Mouse (Mus musculus) ovary, adult 18-20 months (tissue): ENCODE data around the gene Olfr1225.
"Not testable (repeated sequence)": the region's sequence is repeated elsewhere in the genome, so short reads cannot be mapped to it uniquely, and the experiment has no call there.

Source experiments
- DNase-seq: peaks from one replicate; pipeline ENCODE4 v3.0.0; 2022; ENCODE audit warnings: low spot score, mixed read lengths

The Olfr1225 gene

GRCm38 (mm10) chr2:89174569-89174968 lies at the start of gene Olfr1225:
Gene Olfr1225 (minus strand): TSS chr2:89174669.
- DNase-seq: no peak

GRCm38 (mm10) chr2:89199948-89200347 lies 25.5 kb upstream of the Olfr1225 start, which contains the start of gene Olfr1226:
Gene Olfr1226 (minus strand): TSS chr2:89200048.
- no peak for DNase-seq

- no peak for DNase-seq
Observed at GRCm38 (mm10) chr2:89196325-89196982, 22.0 kb upstream of the Olfr1225 start.

- not testable (repeated sequence) for DNase-seq
Observed at GRCm38 (mm10) chr2:89164711-89165110, 9.8 kb downstream of the Olfr1225 start.

- DNase-seq: not testable (repeated sequence)
Observed at GRCm38 (mm10) chr2:89163991-89164390, 10.5 kb downstream of the Olfr1225 start, which contains the start of gene Olfr1224-ps1. Gene Olfr1224-ps1 (minus strand): TSS chr2:89164091.

GRCm38 (mm10) chr2:89151460-89151859 lies 23.0 kb downstream of the Olfr1225 start, which contains the start of gene Olfr1223:
Gene Olfr1223 (minus strand): TSS chr2:89151560.
- no peak for DNase-seq

GRCm38 (mm10) chr2:89132954-89133353 lies 41.5 kb downstream of the Olfr1225 start, which contains the start of gene Olfr1222:
Gene Olfr1222 (minus strand): TSS chr2:89133054.
- DNase-seq: no peak
